In the genomic region with DNA sequence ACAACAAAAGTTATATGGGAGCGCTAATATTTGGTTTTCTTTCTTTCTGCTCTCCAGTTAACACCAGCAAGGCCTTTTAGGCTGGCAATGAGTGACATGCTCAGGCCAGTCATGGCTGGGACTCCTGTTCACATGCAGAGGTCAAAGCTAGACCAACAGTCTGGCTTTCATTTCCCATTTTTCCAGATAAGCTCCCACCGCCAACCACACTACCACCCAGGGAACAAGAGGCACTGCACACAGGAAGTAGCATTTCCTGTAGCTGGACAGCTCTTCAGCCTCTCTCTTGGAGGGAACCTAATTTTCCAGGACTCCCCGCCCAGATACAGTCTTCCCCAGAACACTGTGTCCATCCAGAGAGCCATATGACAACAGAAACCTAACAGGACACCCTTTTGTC, we compare ENCODE assay signal across 24 mouse cellular contexts.
"Had no signal": no experiment of that assay in that cellular context is flagged by ENCODE, and none has a peak within 500 bp of the region (broad histone marks: within the 10 kb centered on the region; RNA-seq: fewer than 3 reads in every experiment).

No protein-coding gene starts in this region.

- H3K4me1 ChIP-seq: intestine, embryonic 15.5 days had no signal

- ATAC-seq: forebrain, postnatal 0 days; hindbrain, embryonic 16.5 days; inflammation-experienced regulatory T-cells, adult 6 months; intestine, embryonic 15.5 days; intestine, postnatal 0 days; liver, embryonic 12.5 days had no signal

- H3K27me3 ChIP-seq: heart, embryonic 12.5 days; intestine, embryonic 15.5 days had no signal

- DNase-seq: forebrain, postnatal 0 days; gastrocnemius, postnatal 14 days; gastrocnemius, postnatal 36 days; heart, adult 2 months; heart, postnatal 10 days; heart, postnatal 4 days; kidney, adult 18-20 months; kidney, adult 8-10 months; kidney, postnatal 10 days; kidney, postnatal 25 days; kidney, postnatal 4 days had no signal

- H3K9ac ChIP-seq: forebrain, postnatal 0 days; heart, embryonic 12.5 days; hindbrain, embryonic 12.5 days; hindbrain, embryonic 14.5 days; intestine, embryonic 15.5 days; limb, embryonic 12.5 days; liver, embryonic 12.5 days; liver, embryonic 14.5 days had no signal

- H3K27ac ChIP-seq: heart, adult 2 months; hindbrain, embryonic 12.5 days; hindbrain, embryonic 14.5 days; intestine, embryonic 15.5 days; left cerebral cortex, adult 2 months; limb, embryonic 10.5 days; limb, embryonic 12.5 days; liver, embryonic 12.5 days; liver, embryonic 14.5 days had no signal

- H3K9me3 ChIP-seq: heart, embryonic 12.5 days; hindbrain, embryonic 10.5 days; hindbrain, embryonic 12.5 days; intestine, embryonic 15.5 days; limb, embryonic 10.5 days; limb, embryonic 12.5 days; liver, embryonic 12.5 days had no signal

- H3K36me3 ChIP-seq: heart, embryonic 12.5 days; hindbrain, embryonic 10.5 days; hindbrain, embryonic 12.5 days; intestine, embryonic 15.5 days; limb, embryonic 10.5 days; limb, embryonic 12.5 days; liver, embryonic 12.5 days had no signal

- H3K4me3 ChIP-seq: heart, adult 2 months; heart, embryonic 12.5 days; hindbrain, embryonic 10.5 days; hindbrain, embryonic 12.5 days; intestine, embryonic 15.5 days; left cerebral cortex, adult 2 months; limb, embryonic 10.5 days; limb, embryonic 12.5 days; liver, embryonic 12.5 days had no signal

- H3K4me2 ChIP-seq: heart, embryonic 12.5 days; hindbrain, embryonic 12.5 days; hindbrain, embryonic 14.5 days; intestine, embryonic 15.5 days; limb, embryonic 12.5 days; liver, embryonic 12.5 days had no signal
